Mouse (Mus musculus): ENCODE data around the gene Best2.

The Best2 gene

GRCm38 (mm10) chr8:84967532-84968304 is 46.6 kb downstream of the Best2 start:
- DNase-seq (ENCODE audit: low read depth, low spot score) = no peak

- no peak for DNase-seq (ENCODE audit: low read depth, low spot score)
Observed at GRCm38 (mm10) chr8:84966603-84967002, 47.7 kb downstream of the Best2 start.

- DNase-seq (ENCODE audit: low read depth, low spot score) = peak; percentile 99
Observed at GRCm38 (mm10) chr8:84965731-84966291, 48.5 kb downstream of the Best2 start.

- no peak for DNase-seq (ENCODE audit: low read depth, low spot score)
Observed at GRCm38 (mm10) chr8:84963952-84964351, 50.4 kb downstream of the Best2 start.

- DNase-seq (ENCODE audit: low read depth, low spot score) = no peak
Observed at GRCm38 (mm10) chr8:84959811-84960210, 54.5 kb downstream of the Best2 start.

All from ZHBTc4 (cell line).